Mouse (Mus musculus) midbrain, embryonic 10.5 days (tissue): ENCODE data around the gene Cdk17. TPM values are rescaled to one million over a fixed set of nuclear protein-coding genes. Genes with fewer than 3 reads are reported as not detected.

Experiments used
- DNase-seq: peaks from one replicate; pipeline ENCODE4 v3.0.0-alpha.2; 2017; ENCODE audit warnings: low spot score
- H3K27ac ChIP-seq: fragments of 300-500 bp; sonication (generic); replicated peaks from 2 replicates; pipeline ENCODE4 v1.5.1; 2016; ENCODE audit warnings: mild to moderate bottlenecking
- H3K27me3 ChIP-seq: fragments of 300-500 bp; sonication (generic); 2 replicates; pipeline ENCODE4 v1.6.1; 2016; ENCODE audit warnings: low read depth, mild to moderate bottlenecking; ENCODE audit not compliant: poor library complexity, severe bottlenecking
- H3K36me3 ChIP-seq: fragments of 300-500 bp; sonication (generic); 2 replicates; pipeline ENCODE4 v1.6.1; 2016; ENCODE audit warnings: mild to moderate bottlenecking, moderate library complexity
- H3K4me1 ChIP-seq: fragments of 300-500 bp; sonication (generic); 2 replicates; pipeline ENCODE4 v1.6.1; 2016
- H3K4me3 ChIP-seq: fragments of 300-500 bp; sonication (generic); 2 replicates; pipeline ENCODE4 v1.5.1; 2016; ENCODE audit warnings: mild to moderate bottlenecking, moderate library complexity
- H3K9me3 ChIP-seq: fragments of 300-500 bp; sonication (generic); replicated peaks from 2 replicates; pipeline ENCODE4 v1.6.1; 2016; ENCODE audit warnings: mild to moderate bottlenecking
- WGBS: fragments of 180-500 bp; shearing (Covaris S2); methylation state at CpG from one replicate; pipeline ENCODE4 v1.1.7; 2016; 5-methylcytosine and 5-hydroxymethylcytosine counted together
- polyA plus RNA-seq: library from polyadenylated mRNA; unstranded; fragments of >200 nt; fragmentation: Nextera tagmentation; extraction: Ambion mirVana; gene quantifications from 2 replicates; pipeline ENCODE4 v1.2.1, GENCODE M21; 2016

Cdk17 gene
- polyA plus RNA-seq, 1 experiment from 2014 or later, result 20.1 TPM

DNA sequence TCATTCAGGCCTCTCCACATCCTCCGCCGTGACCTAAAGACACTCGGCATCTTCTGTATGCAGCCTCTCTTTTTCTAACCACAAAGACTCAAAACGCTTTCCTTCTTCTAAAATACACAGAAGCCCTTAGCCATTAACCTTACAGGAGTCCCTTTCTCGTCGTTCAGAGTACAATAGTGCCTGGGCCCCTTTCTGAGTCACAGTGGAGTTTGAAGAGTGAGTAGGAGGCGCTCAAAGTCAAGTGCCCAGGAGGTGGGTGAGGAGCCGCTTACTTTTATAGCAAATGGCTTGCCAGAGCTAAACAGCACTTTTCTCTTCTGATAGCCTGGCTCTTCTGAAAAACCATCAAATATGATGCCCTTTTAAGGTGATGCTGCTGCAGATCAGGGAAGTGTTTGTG lies 67.2 kb downstream of the Cdk17 start:
- H3K4me1 ChIP-seq, result no peaks in the 10 kb centered on the region
- no peaks in the 10 kb centered on the region for H3K27me3 ChIP-seq
- 83% methylated on average over 8 of the region's 8 CpGs for WGBS
- no peak overlapping the region for H3K4me3 ChIP-seq
- H3K27ac ChIP-seq, result no peak overlapping the region
- peaks cover 61% of the 10 kb centered on the region for H3K36me3 ChIP-seq
- no peak for DNase-seq
- H3K9me3 ChIP-seq, result no peaks in the 10 kb centered on the region

DNA sequence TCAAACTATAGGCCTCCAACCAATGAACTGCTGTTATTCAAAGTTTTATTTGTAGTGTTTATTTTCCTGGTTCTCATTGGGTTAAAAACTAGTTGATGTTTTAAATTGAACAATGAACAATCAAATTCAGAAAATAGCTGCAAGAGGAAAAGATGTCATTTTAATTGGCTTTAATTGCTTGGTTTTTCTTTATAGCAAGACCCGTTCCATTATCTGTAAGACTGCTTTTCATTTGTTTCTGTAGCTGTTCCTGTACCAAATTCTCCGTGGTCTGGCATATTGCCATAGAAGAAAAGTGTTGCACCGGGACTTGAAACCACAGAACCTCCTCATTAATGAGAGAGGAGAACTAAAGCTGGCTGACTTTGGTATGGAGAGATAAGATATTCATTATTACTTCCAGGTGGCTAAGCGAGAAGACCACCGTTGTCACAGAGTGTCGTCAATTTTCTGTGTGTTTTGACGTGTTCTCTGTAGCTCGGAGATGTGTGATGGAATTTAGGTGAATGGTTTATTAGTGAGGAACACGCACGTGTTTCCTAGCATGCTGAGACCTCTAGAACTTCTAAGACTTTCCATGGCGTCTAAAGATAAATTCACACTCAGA lies 67.8 kb downstream of the Cdk17 start:
- no peak overlapping the region for H3K4me3 ChIP-seq
- peaks cover 65% of the 10 kb centered on the region for H3K36me3 ChIP-seq
- H3K27me3 ChIP-seq, result no peaks in the 10 kb centered on the region
- 92% methylated on average over 11 of the region's 11 CpGs for WGBS
- DNase-seq, result no peak
- H3K4me1 ChIP-seq, result no peaks in the 10 kb centered on the region
- H3K27ac ChIP-seq, result no peak overlapping the region
- no peaks in the 10 kb centered on the region for H3K9me3 ChIP-seq

DNA sequence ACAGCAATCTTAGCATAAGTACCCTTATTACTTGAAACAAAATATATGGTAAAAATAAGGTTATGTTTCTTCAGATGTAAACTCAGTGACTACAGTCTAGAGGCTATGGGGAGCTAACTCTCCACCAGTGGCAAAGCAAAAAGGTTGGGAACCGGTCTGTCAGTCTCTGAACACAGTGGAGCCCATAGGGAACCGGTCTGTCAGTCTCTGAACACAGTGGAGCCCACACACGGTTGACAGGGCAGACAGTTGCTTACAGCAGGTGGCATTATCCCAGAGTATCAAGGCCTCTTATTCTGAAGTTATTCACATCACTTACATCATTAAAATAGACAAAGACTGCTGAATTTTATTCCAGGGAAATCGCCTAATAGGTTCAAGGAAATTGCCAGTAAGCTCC lies 70.8 kb downstream of the Cdk17 start:
- DNase-seq, result no peak
- Histone ChIP-seq H3K4me1 (no peaks in the 10 kb centered on the region), H3K9me3 (no peaks in the 10 kb centered on the region), H3K27me3 (no peaks in the 10 kb centered on the region), H3K36me3 (peaks cover 77% of the 10 kb centered on the region), H3K4me3 (no peak overlapping the region), H3K27ac (no peak overlapping the region)
- WGBS, result 86% methylated on average over 4 of the region's 4 CpGs

DNA sequence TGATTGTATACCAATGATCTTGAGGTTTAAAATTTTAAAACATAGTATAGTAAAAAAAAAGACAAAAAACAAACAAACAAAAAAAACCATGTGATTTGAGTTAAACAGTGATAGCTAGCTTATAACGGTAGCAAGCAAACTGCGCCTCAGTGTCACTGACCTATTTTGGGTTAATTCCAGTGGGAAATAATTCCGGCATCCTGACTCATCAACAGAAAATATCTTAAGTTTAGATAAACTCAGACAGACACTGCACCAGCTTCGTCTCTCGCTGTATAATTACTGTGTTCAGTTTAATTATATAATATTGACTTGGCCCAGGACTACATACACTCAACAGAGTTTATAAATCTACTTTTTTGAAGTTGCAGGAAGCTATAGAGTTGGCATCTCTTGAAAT lies 71.2 kb downstream of the Cdk17 start:
- Histone ChIP-seq H3K27ac (no peak overlapping the region), H3K9me3 (no peaks in the 10 kb centered on the region), H3K27me3 (no peaks in the 10 kb centered on the region), H3K4me3 (no peak overlapping the region), H3K4me1 (no peaks in the 10 kb centered on the region), H3K36me3 (peaks cover 77% of the 10 kb centered on the region)
- 96% methylated on average over 5 of the region's 5 CpGs for WGBS
- no peak for DNase-seq

DNA sequence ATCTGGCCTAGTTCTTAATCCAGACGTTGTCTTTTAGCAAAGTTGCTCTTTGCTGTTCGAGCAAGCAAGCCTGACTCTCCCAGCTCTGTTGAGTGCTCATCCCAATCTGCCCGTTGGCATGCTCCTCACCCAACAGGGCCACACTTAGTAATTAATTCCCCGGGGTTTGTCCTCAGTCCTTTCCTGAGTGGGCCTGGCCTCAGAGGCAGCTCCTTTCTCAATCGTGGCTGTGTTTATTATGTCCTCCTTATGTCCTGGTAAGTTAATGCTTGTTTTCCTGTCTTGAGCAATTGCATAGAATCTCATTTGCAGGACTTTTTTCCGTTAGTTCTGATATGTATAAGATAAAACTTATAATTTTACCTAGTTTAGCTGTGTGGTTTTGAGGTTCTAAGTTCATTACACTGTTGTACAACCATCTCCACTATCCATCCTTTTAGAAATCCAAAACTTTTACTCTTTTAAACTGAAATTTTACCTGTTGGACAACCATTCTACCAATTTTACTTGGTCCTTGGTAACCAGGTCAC lies 73.1 kb downstream of the Cdk17 start:
- WGBS, result 94% methylated on average over 6 of the region's 6 CpGs
- DNase-seq, result no peak
- H3K27me3 ChIP-seq, result no peaks in the 10 kb centered on the region
- no peaks in the 10 kb centered on the region for H3K9me3 ChIP-seq
- no peaks in the 10 kb centered on the region for H3K4me1 ChIP-seq
- H3K27ac ChIP-seq, result no peak overlapping the region
- peaks cover 82% of the 10 kb centered on the region for H3K36me3 ChIP-seq
- no peak overlapping the region for H3K4me3 ChIP-seq

DNA sequence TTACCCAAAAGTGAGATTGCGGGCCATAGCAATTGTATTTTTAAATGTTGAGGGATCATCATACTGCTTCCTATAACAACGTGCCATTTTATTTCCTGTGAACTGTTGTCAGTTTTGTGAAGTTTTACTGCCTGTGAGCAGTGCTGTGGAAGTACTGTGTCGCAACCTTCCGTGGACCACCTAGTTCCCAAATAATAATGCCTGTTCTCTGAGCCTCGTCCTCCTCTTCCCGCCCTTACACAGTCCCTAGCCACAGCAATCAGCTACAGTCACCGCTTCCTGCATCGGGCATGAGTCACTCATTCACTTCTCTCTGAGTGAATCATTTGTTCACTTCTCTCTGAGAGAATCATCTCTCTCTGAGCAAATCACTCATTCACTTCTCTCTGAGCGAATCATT lies 74.0 kb downstream of the Cdk17 start:
- Histone ChIP-seq H3K27ac (no peak overlapping the region), H3K36me3 (peaks cover 84% of the 10 kb centered on the region)
- WGBS, result 94% methylated on average over 9 of the region's 9 CpGs

DNA sequence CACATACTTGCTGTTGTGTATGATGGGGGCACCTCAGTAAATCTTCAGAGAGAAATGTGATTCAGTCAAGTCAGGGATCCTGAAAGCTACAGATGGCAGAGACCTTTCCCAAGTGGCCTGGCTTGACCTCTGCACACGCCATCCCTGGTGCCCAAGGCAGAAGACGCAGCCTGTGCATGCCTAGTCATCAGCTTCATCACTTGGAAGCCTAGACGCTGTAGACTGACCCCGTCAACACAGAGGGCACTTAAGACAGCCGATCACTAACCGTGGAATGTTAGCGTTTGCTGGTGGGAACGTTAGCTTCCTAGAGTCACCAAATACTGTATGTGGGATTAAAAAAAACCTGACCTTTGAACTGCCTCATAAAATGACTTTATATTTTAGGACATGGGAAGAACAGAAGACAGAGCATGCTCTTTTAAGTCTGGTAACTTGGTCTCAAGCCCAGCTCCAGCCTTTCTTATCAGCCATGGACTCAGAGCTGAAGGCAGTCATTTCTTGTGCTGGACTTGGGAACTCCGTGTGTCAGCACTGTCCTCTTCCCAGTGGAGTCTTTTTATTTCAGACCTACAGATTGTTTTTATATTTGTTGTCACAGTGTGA lies 78.6 kb downstream of the Cdk17 start:
- no peaks in the 10 kb centered on the region for H3K9me3 ChIP-seq
- DNase-seq, result no peak
- 82% methylated on average over 9 of the region's 9 CpGs for WGBS
- H3K27me3 ChIP-seq, result no peaks in the 10 kb centered on the region
- H3K27ac ChIP-seq, result no peak overlapping the region
- H3K4me1 ChIP-seq, result peaks cover 21% of the 10 kb centered on the region
- H3K4me3 ChIP-seq, result no peak overlapping the region
- H3K36me3 ChIP-seq, result peaks cover 65% of the 10 kb centered on the region

More for the DNA sequence above, 74.0 kb downstream of the Cdk17 start:
- H3K27me3 ChIP-seq, result no peaks in the 10 kb centered on the region
- H3K4me3 ChIP-seq, result no peak overlapping the region
- no peak for DNase-seq
- no peaks in the 10 kb centered on the region for H3K9me3 ChIP-seq
- no peaks in the 10 kb centered on the region for H3K4me1 ChIP-seq

DNA sequence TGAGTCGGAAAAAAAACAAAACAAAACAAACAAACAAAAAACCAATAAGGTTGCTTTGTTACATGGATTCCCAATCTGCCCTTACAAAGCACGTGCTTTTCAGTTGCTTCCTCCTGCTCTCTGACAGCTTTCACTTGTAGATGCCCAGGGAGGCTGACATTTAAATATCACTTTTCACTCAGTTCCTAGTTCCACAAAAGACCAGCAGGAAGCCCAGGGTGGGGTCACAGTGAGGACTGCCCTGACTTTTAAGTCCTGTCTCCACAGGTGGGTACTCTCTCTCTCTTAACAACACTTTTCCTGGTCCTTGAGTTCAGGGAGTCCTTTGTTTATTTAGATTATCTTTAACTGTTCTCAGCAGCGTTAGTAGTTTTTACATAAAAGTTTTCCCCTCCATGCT lies 81.5 kb downstream of the Cdk17 start:
- H3K36me3 ChIP-seq, result peaks cover 56% of the 10 kb centered on the region
- H3K27me3 ChIP-seq, result no peaks in the 10 kb centered on the region
- WGBS, result 6% methylated on average over 3 of the region's 3 CpGs
- no peak for DNase-seq
- no peak overlapping the region for H3K27ac ChIP-seq
- no peak overlapping the region for H3K4me3 ChIP-seq
- peaks cover 21% of the 10 kb centered on the region for H3K4me1 ChIP-seq
- H3K9me3 ChIP-seq, result no peaks in the 10 kb centered on the region

DNA sequence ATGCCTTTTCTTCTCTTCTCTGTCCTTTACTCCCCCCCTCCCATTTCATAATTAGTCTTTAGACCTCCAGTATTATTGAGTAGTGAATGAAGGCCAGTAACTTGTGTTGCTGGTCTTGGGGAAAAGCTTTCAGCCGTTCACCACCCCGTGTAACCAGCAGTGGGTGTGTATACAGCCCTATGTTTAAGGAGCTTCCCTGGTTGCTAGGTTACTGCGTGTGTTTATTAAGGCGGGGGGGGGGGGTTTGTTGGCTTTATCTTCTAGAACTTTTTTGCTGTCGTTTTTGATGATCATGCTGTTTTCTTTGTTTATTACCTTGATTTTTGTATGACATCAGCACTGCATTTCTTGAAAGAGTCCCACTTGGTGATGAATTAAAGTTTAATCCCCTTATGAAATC lies 82.2 kb downstream of the Cdk17 start:
- no peaks in the 10 kb centered on the region for H3K9me3 ChIP-seq
- no peak overlapping the region for H3K4me3 ChIP-seq
- 7% methylated on average over 5 of the region's 5 CpGs for WGBS
- no peak overlapping the region for H3K27ac ChIP-seq
- peaks cover 25% of the 10 kb centered on the region for H3K4me1 ChIP-seq
- DNase-seq, result no peak
- no peaks in the 10 kb centered on the region for H3K27me3 ChIP-seq
- H3K36me3 ChIP-seq, result peaks cover 56% of the 10 kb centered on the region

DNA sequence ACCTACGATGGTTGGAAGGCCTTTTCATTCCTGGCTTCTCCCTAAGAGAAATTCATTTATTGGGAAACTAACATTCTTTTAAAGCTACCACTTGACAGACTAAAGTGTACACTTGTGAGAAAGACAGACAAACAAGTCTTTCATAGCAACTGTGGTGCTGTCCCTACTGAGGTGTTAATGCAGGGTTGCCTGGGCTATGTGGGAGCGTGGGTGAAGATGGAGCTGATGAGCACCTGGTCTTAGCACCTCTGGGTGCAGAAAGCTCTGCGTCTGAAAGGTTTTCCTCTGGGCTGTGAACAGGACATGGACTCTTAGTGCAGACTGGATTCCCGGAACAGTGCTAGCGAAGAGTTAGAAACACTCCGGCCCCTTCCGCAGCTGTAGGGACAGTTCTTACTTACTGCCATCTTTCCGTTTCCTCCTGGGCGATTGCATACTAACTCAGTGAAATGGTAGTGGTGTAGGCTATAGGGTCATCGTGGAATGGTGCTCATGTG lies 83.6 kb downstream of the Cdk17 start:
- H3K4me3 ChIP-seq, result no peak overlapping the region
- H3K36me3 ChIP-seq, result peaks cover 55% of the 10 kb centered on the region
- no peak overlapping the region for H3K27ac ChIP-seq
- H3K4me1 ChIP-seq, result peaks cover 27% of the 10 kb centered on the region
- no peaks in the 10 kb centered on the region for H3K9me3 ChIP-seq
- WGBS, result 90% methylated on average over 10 of the region's 10 CpGs
- no peaks in the 10 kb centered on the region for H3K27me3 ChIP-seq
- no peak for DNase-seq

DNA sequence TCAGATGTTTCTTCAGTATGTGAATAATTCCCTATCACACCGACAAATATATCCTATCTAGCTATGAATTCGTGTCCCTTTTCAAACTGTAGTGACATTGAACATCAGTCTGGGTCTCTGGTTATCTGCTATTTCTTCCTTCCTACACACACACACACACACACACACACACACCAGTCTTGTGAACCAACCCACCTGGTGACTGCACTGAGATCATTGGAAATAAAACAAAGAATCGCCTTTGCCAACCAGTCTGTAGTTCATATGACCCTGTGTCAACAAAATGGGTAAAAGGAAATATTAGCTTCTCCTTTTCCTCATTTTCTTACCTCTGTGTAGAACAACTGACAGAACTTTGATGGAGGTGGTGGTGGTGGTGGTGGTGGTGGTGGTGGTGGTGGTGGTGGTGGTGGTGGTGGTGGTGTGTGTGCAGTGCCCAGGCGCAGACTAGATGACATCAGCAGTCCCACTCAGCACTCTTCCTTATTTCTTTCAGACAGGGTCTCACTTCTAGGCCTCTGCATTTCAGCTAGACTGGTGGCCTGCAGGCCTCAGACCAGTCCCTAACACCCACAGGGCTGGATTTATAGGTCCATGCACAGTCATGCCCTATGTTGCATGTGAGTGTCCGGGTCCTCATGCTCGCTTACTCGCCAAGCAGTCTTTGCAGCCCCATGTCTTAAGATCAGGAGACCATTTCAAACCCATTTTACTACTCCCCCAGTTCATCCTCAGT lies 85.7 kb downstream of the Cdk17 start:
- Histone ChIP-seq H3K27me3 (no peaks in the 10 kb centered on the region), H3K9me3 (no peaks in the 10 kb centered on the region), H3K36me3 (peaks cover 42% of the 10 kb centered on the region), H3K4me3 (no peak overlapping the region), H3K27ac (no peak overlapping the region), H3K4me1 (peaks cover 39% of the 10 kb centered on the region)
- WGBS, result 95% methylated on average over 7 of the region's 7 CpGs
- DNase-seq, result no peak

DNA sequence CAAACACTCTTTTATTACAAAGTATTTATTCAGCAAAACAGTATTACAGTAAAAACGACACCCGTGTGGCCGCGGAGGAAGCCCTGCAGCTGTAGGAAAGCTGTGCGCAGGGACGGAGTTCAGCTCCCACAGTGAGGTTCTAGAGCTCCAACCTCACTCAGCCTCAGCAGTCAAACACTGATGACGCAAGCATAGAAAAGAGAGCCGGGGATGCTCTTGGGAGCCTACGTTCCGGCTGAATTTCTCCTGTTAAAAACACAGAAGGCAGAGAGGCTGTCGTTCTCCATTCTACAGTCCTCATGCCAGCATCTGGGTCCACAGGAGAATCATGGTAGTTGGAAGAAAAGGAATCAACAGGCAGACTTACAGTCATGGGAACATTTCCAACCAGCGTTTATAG lies 86.7 kb downstream of the Cdk17 start:
- Histone ChIP-seq H3K27ac (no peak overlapping the region), H3K4me1 (peaks cover 28% of the 10 kb centered on the region), H3K27me3 (no peaks in the 10 kb centered on the region), H3K36me3 (peaks cover 42% of the 10 kb centered on the region), H3K9me3 (no peaks in the 10 kb centered on the region), H3K4me3 (no peak overlapping the region)
- no peak for DNase-seq
- WGBS, result 91% methylated on average over 12 of the region's 12 CpGs

DNA sequence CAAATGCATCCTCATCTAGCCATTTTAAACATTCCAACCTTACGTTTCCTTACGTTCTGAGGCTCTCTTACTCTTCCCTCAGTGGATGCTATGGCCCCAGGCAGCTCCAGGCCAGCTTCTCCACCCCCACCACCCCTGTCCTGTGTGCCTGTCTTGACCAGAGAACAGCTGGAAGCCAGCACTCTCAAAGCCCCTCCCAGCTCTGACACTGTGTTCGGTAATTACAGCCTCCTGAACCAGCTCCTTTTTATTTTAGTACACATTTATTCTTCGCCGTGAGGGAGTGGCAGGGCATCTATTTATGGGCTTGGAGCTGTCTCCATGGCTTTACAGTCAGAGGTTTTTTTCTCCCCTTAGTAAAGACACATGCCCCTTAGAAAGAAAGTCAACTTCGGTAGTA lies 87.2 kb downstream of the Cdk17 start:
- Histone ChIP-seq H3K4me1 (peaks cover 24% of the 10 kb centered on the region), H3K4me3 (no peak overlapping the region), H3K9me3 (no peaks in the 10 kb centered on the region), H3K36me3 (peaks cover 44% of the 10 kb centered on the region), H3K27me3 (no peaks in the 10 kb centered on the region), H3K27ac (no peak overlapping the region)
- 70% methylated on average over 6 of the region's 6 CpGs for WGBS
- DNase-seq, result no peak
